Mouse (Mus musculus): Measurements from ENCODE around the gene Mfsd13b.
A peak's percentile ranks its signal among the peaks of the same experiment; 100 is the strongest.
"Not testable (repeated sequence)": the region's sequence is repeated elsewhere in the genome, so short reads cannot be mapped to it uniquely, and the experiment has no call there.

Gene Mfsd13b

GRCm38 (mm10) chr7:120982200-120982841, at the start of gene Mfsd13b, which contains the start of gene Cdr2:
TSS of gene Mfsd13b (plus strand) at chr7:120982509.
TSS of gene Cdr2 (minus strand) at chr7:120982312.
- peak; percentile 98 for DNase-seq (ENCODE audit: low read depth, low spot score)

- no peak for DNase-seq (ENCODE audit: low read depth, low spot score)
Measured at GRCm38 (mm10) chr7:120933110-120933509, 49.2 kb upstream of the Mfsd13b start.

- DNase-seq (ENCODE audit: low read depth, low spot score): no peak
Measured at GRCm38 (mm10) chr7:120933680-120934195, 48.6 kb upstream of the Mfsd13b start.

GRCm38 (mm10) chr7:120934716-120935115, 47.6 kb upstream of the Mfsd13b start:
- DNase-seq (ENCODE audit: low read depth, low spot score): peak; percentile 67

GRCm38 (mm10) chr7:120936522-120936921, 45.8 kb upstream of the Mfsd13b start:
- DNase-seq (ENCODE audit: low read depth, low spot score): no peak

- DNase-seq (ENCODE audit: low read depth, low spot score): no peak
Measured at GRCm38 (mm10) chr7:120938206-120938605, 44.1 kb upstream of the Mfsd13b start.

- no peak for DNase-seq (ENCODE audit: low read depth, low spot score)
Measured at GRCm38 (mm10) chr7:120940343-120940742, 42.0 kb upstream of the Mfsd13b start.

- no peak for DNase-seq (ENCODE audit: low read depth, low spot score)
Measured at GRCm38 (mm10) chr7:120941214-120941613, 41.1 kb upstream of the Mfsd13b start.

- no peak for DNase-seq (ENCODE audit: low read depth, low spot score)
Measured at GRCm38 (mm10) chr7:120942506-120942905, 39.8 kb upstream of the Mfsd13b start.

- DNase-seq (ENCODE audit: low read depth, low spot score): no peak
Measured at GRCm38 (mm10) chr7:120943936-120944509, 38.3 kb upstream of the Mfsd13b start.

- DNase-seq (ENCODE audit: low read depth, low spot score): not testable (repeated sequence)
Measured at GRCm38 (mm10) chr7:120953591-120953990, 28.7 kb upstream of the Mfsd13b start.

GRCm38 (mm10) chr7:120960116-120960515, 22.2 kb upstream of the Mfsd13b start:
- DNase-seq (ENCODE audit: low read depth, low spot score): no peak

GRCm38 (mm10) chr7:120960601-120961000, 21.7 kb upstream of the Mfsd13b start:
- DNase-seq (ENCODE audit: low read depth, low spot score): no peak

GRCm38 (mm10) chr7:120961893-120962292, 20.4 kb upstream of the Mfsd13b start:
- DNase-seq (ENCODE audit: low read depth, low spot score): no peak

GRCm38 (mm10) chr7:120963126-120963525, 19.2 kb upstream of the Mfsd13b start:
- no peak for DNase-seq (ENCODE audit: low read depth, low spot score)

GRCm38 (mm10) chr7:120969221-120969620, 13.1 kb upstream of the Mfsd13b start:
- no peak for DNase-seq (ENCODE audit: low read depth, low spot score)

- DNase-seq (ENCODE audit: low read depth, low spot score): no peak
Measured at GRCm38 (mm10) chr7:120970112-120970511, 12.2 kb upstream of the Mfsd13b start.

GRCm38 (mm10) chr7:120972471-120972870, 9.8 kb upstream of the Mfsd13b start:
- DNase-seq (ENCODE audit: low read depth, low spot score): not testable (repeated sequence)

GRCm38 (mm10) chr7:120974001-120974400, 8.3 kb upstream of the Mfsd13b start:
- no peak for DNase-seq (ENCODE audit: low read depth, low spot score)

GRCm38 (mm10) chr7:120977063-120977462, 5.2 kb upstream of the Mfsd13b start:
- peak; percentile 14 for DNase-seq (ENCODE audit: low read depth, low spot score)

- no peak for DNase-seq (ENCODE audit: low read depth, low spot score)
Measured at GRCm38 (mm10) chr7:120980041-120980440, 2.3 kb upstream of the Mfsd13b start.

GRCm38 (mm10) chr7:120980931-120981924, 1.1 kb upstream of the Mfsd13b start:
- peak; percentile 51 for DNase-seq (ENCODE audit: low read depth, low spot score)

Measured in mesoderm, embryonic 11.5 days (tissue).